Mouse (Mus musculus) gastrocnemius, adult 8-10 months (tissue): ENCODE results near the gene Cd48. TPM values are rescaled to one million over a fixed set of nuclear protein-coding genes. Genes with fewer than 3 reads are reported as not detected.
"Not testable (repeated sequence)": the region's sequence is repeated elsewhere in the genome, so short reads cannot be mapped to it uniquely, and the experiment has no call there.

ENCODE experiments used
- DNase-seq, 2 experiments: peaks; one replicate each; pipeline ENCODE4 v3.0.0; 2022; ENCODE audit warnings: low spot score in 2 of 2
- total RNA-seq, 4 experiments: library from RNA; stranded (reverse); gene quantifications; 2 replicates each; pipeline ENCODE4 v1.2.4; 2022

The Cd48 gene
- under 1 TPM in 3 of 4 experiments, not detected in 1; 0.48 to 0.56 (median 0.49) TPM for total RNA-seq

GRCm38 (mm10) chr1:171681531-171682299 is at the start of gene Cd48:
Gene Cd48, plus strand, starts transcription at chr1:171682009.
- DNase-seq: no peak

- no peak for DNase-seq
These were observed 46.1 kb upstream of the Cd48 start for GRCm38 (mm10) chr1:171635696-171636095.

GRCm38 (mm10) chr1:171637101-171637500 is 44.7 kb upstream of the Cd48 start:
- no peak for DNase-seq

- DNase-seq: no peak
These were observed 43.1 kb upstream of the Cd48 start for GRCm38 (mm10) chr1:171638686-171639085.

DNA sequence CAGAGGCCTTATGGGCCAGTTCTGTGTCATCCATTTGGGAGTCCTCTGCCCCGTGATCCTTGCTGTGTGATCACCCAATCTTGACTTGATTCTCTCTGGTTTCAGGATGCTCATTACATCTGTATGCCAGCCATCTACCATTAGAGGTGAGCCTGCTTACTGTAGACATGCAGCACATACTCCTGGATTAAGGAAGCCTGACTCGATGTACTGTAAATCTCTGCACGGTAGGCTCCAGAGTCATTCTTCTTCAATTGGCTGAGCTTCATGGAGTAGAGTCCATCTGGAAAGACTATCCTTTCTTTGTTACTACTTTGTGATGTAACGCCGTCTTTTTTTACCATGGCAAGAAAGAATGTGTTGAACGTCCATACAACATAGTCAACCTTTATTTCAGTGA is 41.0 kb upstream of the Cd48 start:
- no peak for DNase-seq

DNA sequence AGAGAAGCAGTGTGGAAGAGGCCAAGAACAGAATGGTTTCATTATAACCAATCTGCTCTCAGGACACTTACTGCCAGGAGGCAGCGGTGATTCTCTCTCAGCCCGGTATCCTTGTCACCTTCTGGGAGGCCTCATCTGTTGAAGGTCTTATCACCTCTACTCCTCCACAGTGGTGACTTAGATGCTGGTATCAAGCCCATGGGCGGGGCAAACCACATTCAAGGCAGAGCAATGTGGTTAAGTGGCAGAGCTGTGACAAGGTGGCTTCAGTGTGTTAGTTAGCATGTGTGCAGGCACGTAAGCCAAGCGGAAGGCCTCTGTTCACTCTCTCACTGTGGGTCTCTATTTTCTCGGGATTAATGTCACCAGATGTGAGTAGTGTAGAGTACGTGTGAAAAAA is 38.2 kb upstream of the Cd48 start:
- DNase-seq: no peak

DNA sequence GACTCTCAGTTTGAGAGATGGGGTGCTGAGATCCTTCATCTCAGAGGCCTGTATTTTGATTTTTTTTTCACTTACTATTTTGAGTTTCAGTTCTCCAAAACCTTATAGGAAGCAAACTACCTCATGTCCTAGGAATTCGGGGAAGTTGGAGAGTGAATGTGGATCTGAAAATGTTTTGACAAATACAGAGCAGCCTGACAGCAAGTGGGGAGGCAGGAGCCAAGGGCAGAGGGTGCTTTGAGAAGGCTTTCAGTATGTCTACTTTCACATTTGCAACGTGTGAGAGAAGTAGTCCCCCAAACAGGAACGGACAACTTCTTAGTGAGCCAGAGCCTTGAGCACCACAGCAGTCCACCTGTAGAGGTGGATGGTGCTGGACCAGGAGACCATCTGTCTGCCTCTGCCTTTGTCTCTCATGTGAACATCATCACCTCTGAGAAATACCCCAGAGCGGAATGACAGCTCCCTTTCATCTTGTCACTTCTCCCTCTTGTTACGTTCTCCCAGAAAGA is 35.3 kb upstream of the Cd48 start:
- no peak for DNase-seq

- DNase-seq: no peak
These were observed 34.1 kb upstream of the Cd48 start for GRCm38 (mm10) chr1:171647716-171648115.

GRCm38 (mm10) chr1:171648840-171649239 is 33.0 kb upstream of the Cd48 start:
- no peak for DNase-seq

- no peak for DNase-seq
These were observed 29.1 kb upstream of the Cd48 start, which contains the start of gene Slamf7 for GRCm38 (mm10) chr1:171652734-171653133. Gene Slamf7, minus strand, starts transcription at chr1:171653035.

DNA sequence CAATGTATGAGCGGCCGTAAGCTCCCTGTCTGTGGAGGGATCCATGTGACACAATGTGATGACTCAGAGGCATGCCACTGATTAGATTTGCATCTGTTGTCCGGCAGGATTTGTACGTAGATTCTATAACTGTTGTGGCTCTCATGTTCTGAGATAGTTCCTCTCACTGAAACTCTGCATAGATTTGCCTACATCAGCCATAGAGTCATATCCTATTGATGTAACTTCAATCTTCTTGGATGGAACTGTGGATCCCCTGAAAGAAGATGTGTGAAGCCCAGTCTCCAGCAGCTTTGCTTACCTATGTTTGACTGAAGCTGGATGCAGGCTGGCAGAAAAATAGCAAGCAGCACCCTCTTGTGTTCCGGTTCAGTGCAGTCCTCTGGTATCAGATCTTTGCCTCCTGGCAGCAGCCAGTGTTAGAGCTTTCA is 23.2 kb upstream of the Cd48 start:
- no peak for DNase-seq

GRCm38 (mm10) chr1:171660423-171660822 is 21.4 kb upstream of the Cd48 start:
- DNase-seq: no peak

DNA sequence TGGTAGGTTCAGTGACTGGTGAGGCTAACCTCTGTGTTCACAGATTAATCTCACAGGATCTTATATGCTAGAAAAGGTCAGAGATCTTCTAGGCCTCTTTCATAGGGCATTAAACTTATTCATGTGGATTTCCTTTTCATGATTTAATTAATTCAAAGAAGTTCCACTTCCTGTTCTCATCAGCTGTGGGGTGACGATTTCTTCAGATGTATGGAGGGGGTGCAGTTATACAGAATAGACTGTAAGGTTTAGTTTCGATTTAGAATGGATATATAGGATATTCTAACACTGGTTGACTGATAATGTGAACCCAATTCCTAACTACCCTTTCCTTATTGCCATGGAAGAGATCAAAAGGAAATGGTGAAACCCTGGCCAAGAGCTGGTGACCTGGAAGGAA is 20.3 kb upstream of the Cd48 start:
- no peak for DNase-seq

GRCm38 (mm10) chr1:171663757-171664156 is 18.1 kb upstream of the Cd48 start:
- DNase-seq: no peak

GRCm38 (mm10) chr1:171666350-171666749 is 15.5 kb upstream of the Cd48 start:
- DNase-seq: no peak

DNA sequence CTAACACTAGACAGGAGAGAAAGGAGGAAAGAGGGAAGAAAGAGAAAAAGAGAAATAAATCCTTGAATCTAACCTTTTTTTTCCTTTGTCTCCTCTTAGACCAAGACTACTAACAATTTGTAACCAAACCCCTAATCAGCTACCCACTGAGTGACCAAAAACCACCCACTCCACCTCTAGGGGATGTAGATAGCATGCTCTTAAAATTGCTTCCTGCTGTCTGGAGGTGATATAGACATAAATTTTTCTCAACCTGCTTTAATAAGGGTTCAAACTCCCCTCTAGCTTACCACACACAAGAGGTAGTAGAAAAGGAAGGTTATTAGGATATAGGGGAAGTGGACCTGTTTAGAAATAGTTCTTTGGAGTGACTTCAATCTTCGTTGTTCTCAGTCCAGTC is 14.6 kb upstream of the Cd48 start:
- no peak for DNase-seq

GRCm38 (mm10) chr1:171672451-171672850 is 9.4 kb upstream of the Cd48 start:
- DNase-seq: not testable (repeated sequence)

- DNase-seq: no peak
These were observed 8.8 kb upstream of the Cd48 start for GRCm38 (mm10) chr1:171672854-171673475.

DNA sequence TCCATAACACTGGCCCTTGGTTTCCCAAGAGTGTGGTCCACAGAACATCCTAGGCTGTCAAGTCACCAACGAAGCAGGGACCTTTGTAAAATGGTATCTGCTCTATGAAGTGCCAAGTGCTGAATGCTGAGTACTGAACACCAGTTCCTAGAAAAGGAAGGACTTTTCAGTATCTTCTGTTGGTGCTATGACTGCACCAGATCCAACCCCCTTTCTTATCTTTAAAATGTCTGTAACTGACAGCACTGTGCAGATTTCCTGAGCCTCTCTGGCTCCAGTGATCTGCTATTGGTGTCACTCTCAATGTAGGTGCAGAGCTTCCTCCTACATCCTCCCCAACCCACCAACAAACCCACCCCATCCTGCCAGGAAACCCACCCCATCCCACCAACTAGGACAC is 7.3 kb upstream of the Cd48 start:
- DNase-seq: no peak

DNA sequence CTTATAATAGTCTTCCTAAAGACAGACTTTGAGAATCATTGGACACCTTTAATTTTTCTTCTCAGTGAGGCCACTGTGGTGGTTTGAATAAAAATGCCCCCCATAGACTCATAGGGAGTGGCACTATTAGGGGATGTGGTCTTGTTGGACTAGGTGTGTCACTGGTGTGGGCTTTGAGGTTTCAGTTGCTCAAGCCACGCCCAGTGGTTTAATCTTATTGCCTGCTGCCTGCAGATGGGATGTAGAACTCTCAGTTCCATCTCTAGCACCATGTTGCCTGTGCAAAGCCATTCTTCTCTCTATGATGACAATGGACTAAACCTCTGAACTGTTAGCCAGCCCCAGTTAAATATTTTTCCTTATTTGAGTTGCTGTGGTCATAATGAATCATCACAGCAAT is 4.1 kb upstream of the Cd48 start:
- DNase-seq: no peak

- no peak for DNase-seq
These were observed 800 bp upstream of the Cd48 start for GRCm38 (mm10) chr1:171681009-171681408.

DNA sequence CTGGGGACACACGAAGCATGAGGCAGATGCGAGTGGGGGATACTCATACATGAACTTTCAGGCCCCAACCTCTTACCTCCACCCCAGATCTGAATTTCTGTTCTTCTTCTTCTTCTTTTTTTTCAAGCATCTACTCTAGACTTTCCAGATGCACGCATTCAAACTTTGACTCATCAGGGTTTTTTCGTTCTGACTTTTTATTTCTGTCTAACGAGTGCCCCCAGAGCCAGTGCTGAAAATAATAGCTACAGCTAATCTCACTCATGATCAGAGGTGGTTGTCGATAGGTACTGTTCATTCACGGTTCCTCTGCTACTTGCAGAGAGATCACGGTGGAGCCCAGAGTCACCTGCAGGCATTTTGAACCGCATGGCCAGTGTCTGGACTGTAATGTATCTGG is 3.1 kb downstream of the Cd48 start:
- no peak for DNase-seq

- no peak for DNase-seq
These were observed 5.5 kb downstream of the Cd48 start for GRCm38 (mm10) chr1:171687320-171687719.
